Mouse (Mus musculus) small intestine, adult 2 months (tissue): Measurements from ENCODE around the gene Synpo2.

Experiments
- CTCF ChIP-seq: fragments of 200-500 bp; IDR thresholded peaks from 2 replicates; pipeline ENCODE4 v1.5.1; 2012; ENCODE audit warnings: low read depth, mild to moderate bottlenecking, control low read depth, inconsistent platforms, low read length, moderate library complexity, mixed read lengths; ENCODE audit not compliant: insufficient replicate concordance, insufficient read length; ENCODE audit errors: extremely low read depth
- POLR2A ChIP-seq: fragments of 200-500 bp; IDR thresholded peaks from 2 replicates; pipeline ENCODE4 v1.6.1; 2012; ENCODE audit warnings: low read depth, mild to moderate bottlenecking, control low read depth, inconsistent platforms, low read length, moderate library complexity

DNA sequence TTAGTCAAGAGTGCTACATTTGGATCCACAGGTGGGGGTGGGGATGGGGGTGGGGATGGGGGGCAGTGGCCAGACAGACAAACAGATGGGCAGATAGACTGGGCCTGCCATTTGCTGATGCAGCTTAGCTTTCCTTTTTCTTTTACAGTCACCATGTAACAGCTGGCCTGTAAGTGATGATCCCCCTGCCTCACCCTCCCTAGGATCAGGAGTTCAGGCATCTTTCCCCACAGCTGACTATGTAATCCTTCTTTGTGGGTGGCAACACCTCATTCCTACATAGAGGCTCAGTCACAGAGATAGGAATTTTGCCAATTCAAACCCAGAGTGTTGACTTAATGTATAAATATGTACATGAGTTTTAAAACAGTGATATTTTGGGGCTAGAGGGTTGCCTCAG is 49.7 kb upstream of the Synpo2 start:
- no peak for TF ChIP-seq CTCF
- TF ChIP-seq POLR2A: no peak
